Comparison of ENCODE assay signal across 13 mouse cellular contexts in genomic region chr2:132720921-132721566, GRCm38 (mm10). TPM values are rescaled to one million over a fixed set of nuclear protein-coding genes. Genes with fewer than 3 reads are reported as not detected.
A peak's percentile ranks its signal among the peaks of the same experiment; 100 is the strongest.
DNase-seq lines count a peak whose midpoint lies in the region; ATAC-seq and TF ChIP-seq lines count a peak whose summit lies in the region.
"Had no signal": no experiment of that assay in that cellular context is flagged by ENCODE, and none has a peak within 500 bp of the region (broad histone marks: within the 10 kb centered on the region; RNA-seq: fewer than 3 reads in every experiment).

No protein-coding gene starts in this region.

- H3K9ac ChIP-seq in kidney, embryonic 15.5 days = no peak overlapping the region
- no peak overlapping the region for H3K9ac ChIP-seq in midbrain, embryonic 13.5 days (replicated peaks)
- H3K9ac ChIP-seq: embryonic facial prominence, embryonic 13.5 days; heart, embryonic 15.5 days; limb, embryonic 15.5 days had no signal

- peak; percentile 31 to 45 for DNase-seq in cerebellum, adult 18-20 months
- peak; percentile 14 for DNase-seq in kidney, adult 18-20 months
- DNase-seq in brain, embryonic 14.5 days (ENCODE audit: low read depth) = peak; percentile 68
- no peak for DNase-seq in lung, adult 18-20 months
- DNase-seq in adrenal gland, postnatal 25 days = no peak
- DNase-seq: right cerebral cortex, adult 18-20 months had no signal

- no peaks in the 10 kb centered on the region for H3K27me3 ChIP-seq in kidney, embryonic 15.5 days
- H3K27me3 ChIP-seq in midbrain, embryonic 13.5 days = no peaks in the 10 kb centered on the region
- H3K27me3 ChIP-seq: embryonic facial prominence, embryonic 13.5 days; heart, embryonic 15.5 days; limb, embryonic 15.5 days had no signal

- no peak overlapping the region for H3K4me3 ChIP-seq in kidney, embryonic 15.5 days (replicated peaks)
- H3K4me3 ChIP-seq in midbrain, embryonic 13.5 days (replicated peaks) = no peak overlapping the region
- H3K4me3 ChIP-seq: embryonic facial prominence, embryonic 13.5 days; heart, embryonic 15.5 days; limb, embryonic 15.5 days; myocyte had no signal

- TF ChIP-seq CTCF in brain, embryonic 14.5 days (IDR thresholded peaks at IDR 0.05; ENCODE audit: borderline replicate concordance, extremely low read depth, insufficient read depth, insufficient read length) = no peak

- WGBS in kidney, embryonic 15.5 days = 57% methylated on average over 9 of the region's 9 CpGs
- WGBS in midbrain, embryonic 13.5 days = 61% methylated on average over 9 of the region's 9 CpGs

- no peaks in the 10 kb centered on the region for H3K36me3 ChIP-seq in kidney, embryonic 15.5 days
- no peaks in the 10 kb centered on the region for H3K36me3 ChIP-seq in midbrain, embryonic 13.5 days
- H3K36me3 ChIP-seq: embryonic facial prominence, embryonic 13.5 days; heart, embryonic 15.5 days; limb, embryonic 15.5 days had no signal

- no peak for TF ChIP-seq POLR2A in brain, embryonic 14.5 days (IDR thresholded peaks at IDR 0.05; ENCODE audit: borderline replicate concordance, extremely low read depth, insufficient read depth, insufficient read length, poor library complexity, severe bottlenecking)

- no peak overlapping the region for H3K4me2 ChIP-seq in kidney, embryonic 15.5 days
- no peak overlapping the region for H3K4me2 ChIP-seq in midbrain, embryonic 13.5 days (replicated peaks)
- H3K4me2 ChIP-seq: embryonic facial prominence, embryonic 13.5 days; heart, embryonic 15.5 days; limb, embryonic 15.5 days had no signal

- ATAC-seq in cerebellum, adult (ENCODE audit: insufficient number of reproducible peaks, low FRiP score, low TSS enrichment) = no peak
- no peak for ATAC-seq in kidney, embryonic 15.5 days (replicated peaks; ENCODE audit: low FRiP score)
- no peak for ATAC-seq in midbrain, embryonic 13.5 days

- H3K9me3 ChIP-seq in kidney, embryonic 15.5 days (replicated peaks) = no peaks in the 10 kb centered on the region
- H3K9me3 ChIP-seq in midbrain, embryonic 13.5 days = no peaks in the 10 kb centered on the region
- H3K9me3 ChIP-seq: embryonic facial prominence, embryonic 13.5 days; heart, embryonic 15.5 days; limb, embryonic 15.5 days had no signal

- peaks cover 13% of the 10 kb centered on the region; the same call in 1 of the 2 replicates for H3K4me1 ChIP-seq in kidney, embryonic 15.5 days
- peaks cover 30% of the 10 kb centered on the region for H3K4me1 ChIP-seq in midbrain, embryonic 13.5 days (replicated peaks)

- no peak overlapping the region for H3K27ac ChIP-seq in kidney, embryonic 15.5 days
- peak overlapping the region; percentile 68 for H3K27ac ChIP-seq in midbrain, embryonic 13.5 days
- H3K27ac ChIP-seq: embryonic facial prominence, embryonic 13.5 days; heart, embryonic 15.5 days; limb, embryonic 15.5 days had no signal

RNA-seq across cellular contexts. Expression of gene Shld1, which starts 34.3 kb away (rescaled TPM):
- 15.2 and 16.2 TPM in 2 replicates for polyA plus RNA-seq in kidney, embryonic 15.5 days (2015; fragmentation: Nextera tagmentation; extraction: Ambion mirVana)
- polyA plus RNA-seq in brain, embryonic 14.5 days (2012; rRNA removed) = 21.4 and 26.6 TPM in 2 replicates
- 22.2 and 23.5 TPM in 2 replicates for polyA plus RNA-seq in midbrain, embryonic 13.5 days (2015; fragmentation: Nextera tagmentation; extraction: Ambion mirVana)
- total RNA-seq in adrenal gland, postnatal 25 days (2021) = 8.8 and 13.8 TPM in 2 replicates

Comparison
In these comparisons a context has a peak if more than half of its experiments do, and no peak if none do; other contexts are left out.
1. DNase-seq: peak in cerebellum, adult 18-20 months (2 of 2), kidney, adult 18-20 months (single experiment) and brain, embryonic 14.5 days (single experiment); none in lung, adult 18-20 months (0 of 2) and adrenal gland, postnatal 25 days (single experiment).